Mouse (Mus musculus) ES-E14 (cell line): ENCODE results near the gene Telo2.

Experiments used
- CHD2 ChIP-seq: IDR thresholded peaks from 2 replicates; pipeline ENCODE4 v1.6.1; 2014; ENCODE audit warnings: mild to moderate bottlenecking, low read depth, low read length, inconsistent platforms
- HCFC1 ChIP-seq: IDR thresholded peaks from 2 replicates; pipeline ENCODE4 v1.6.1; 2012; ENCODE audit warnings: low read length, inconsistent platforms, borderline replicate concordance; ENCODE audit not compliant: insufficient read depth
- MAFK ChIP-seq: IDR thresholded peaks from 2 replicates; pipeline ENCODE4 v1.6.1; 2014; ENCODE audit warnings: mild to moderate bottlenecking, low read depth, low read length, inconsistent platforms; ENCODE audit not compliant: insufficient read depth
- ZC3H11A ChIP-seq: IDR thresholded peaks from 2 replicates; pipeline ENCODE4 v1.6.1; 2012; ENCODE audit warnings: low read depth, mild to moderate bottlenecking, inconsistent platforms, low read length, borderline replicate concordance
- ZNF384 ChIP-seq: IDR thresholded peaks from 2 replicates; pipeline ENCODE4 v1.6.1; 2012; ENCODE audit warnings: low read depth, low read length, inconsistent platforms

GRCm38 (mm10) chr17:25100052-25100451 is 15.7 kb downstream of the Telo2 start:
- TF ChIP-seq ZC3H11A (no peak), ZNF384 (no peak), HCFC1 (no peak), MAFK (no peak), CHD2 (no peak)
